ENCODE assay signal across 20 mouse cellular contexts in genomic region chr3:21644086-21644485, GRCm38 (mm10).
DNase-seq lines count a peak whose midpoint lies in the region; ATAC-seq and TF ChIP-seq lines count a peak whose summit lies in the region.
"Had no signal": no experiment of that assay in that cellular context is flagged by ENCODE, and none has a peak within 500 bp of the region (broad histone marks: within the 10 kb centered on the region; RNA-seq: fewer than 3 reads in every experiment).

No protein-coding gene starts in this region.

- peak; percentile 57 for DNase-seq in heart, adult 8-10 months (ENCODE audit: low spot score)
- no peak for DNase-seq in heart, postnatal 4 days
- no peak for DNase-seq in layer of hippocampus, adult 2 months (ENCODE audit: low spot score in 2 of 2)
- no peak for DNase-seq in layer of hippocampus, postnatal 36 days
- peak; percentile 68 to 78 for DNase-seq in cerebellum, adult 18-20 months
- peak; percentile 62 to 70 for DNase-seq in cerebellum, postnatal 36 days
- no peak for DNase-seq in liver, postnatal 0 days
- DNase-seq: adrenal gland, postnatal 10 days; embryo, embryonic 11 days; gastrocnemius, postnatal 14 days; lung, adult 18-20 months; midbrain, embryonic 14.5 days; thymus, postnatal 4 days had no signal

- no peak overlapping the region for H3K9ac ChIP-seq in liver, postnatal 0 days (replicated peaks)
- H3K9ac ChIP-seq: heart, embryonic 13.5 days; limb, embryonic 15.5 days had no signal

- ATAC-seq in liver, postnatal 0 days = no peak
- ATAC-seq: forebrain, embryonic 16.5 days; inflammation-experienced regulatory T-cells, adult 6 months had no signal

- TF ChIP-seq CTCF in layer of hippocampus, adult 2 months (conservative IDR thresholded peaks at IDR 0.05) = no peak
- no peak for TF ChIP-seq CTCF in liver, postnatal 0 days (IDR thresholded peaks at IDR 0.05; ENCODE audit: low read depth)

- no peak for TF ChIP-seq EP300 in liver, postnatal 0 days (IDR thresholded peaks at IDR 0.05; ENCODE audit: low read depth)

- H3K27ac ChIP-seq in layer of hippocampus, adult 2 months = peak overlapping the region; percentile 28; the same call in 1 of the 2 replicates
- H3K27ac ChIP-seq in liver, postnatal 0 days (ENCODE audit: low read depth) = no peak overlapping the region
- H3K27ac ChIP-seq: heart, embryonic 13.5 days; limb, embryonic 15.5 days; macrophage had no signal

- no peak overlapping the region for H3K4me3 ChIP-seq in layer of hippocampus, adult 2 months
- H3K4me3 ChIP-seq in liver, postnatal 0 days (ENCODE audit: low read depth, low read length) = no peak overlapping the region
- H3K4me3 ChIP-seq: erythroblast, embryonic 14.5 days; heart, embryonic 13.5 days; limb, embryonic 15.5 days had no signal

- 54% methylated on average over 2 of the region's 2 CpGs for WGBS in liver, postnatal 0 days (ENCODE audit: insufficient replicate concordance)

- H3K27me3 ChIP-seq in liver, postnatal 0 days (ENCODE audit: insufficient read depth, low read length) = no peaks in the 10 kb centered on the region
- H3K27me3 ChIP-seq: heart, embryonic 13.5 days; limb, embryonic 15.5 days had no signal

- H3K4me2 ChIP-seq in liver, postnatal 0 days (ENCODE audit: low read depth, low read length) = no peak overlapping the region
- H3K4me2 ChIP-seq: heart, embryonic 13.5 days; limb, embryonic 15.5 days had no signal

- no peaks in the 10 kb centered on the region for H3K9me3 ChIP-seq in liver, postnatal 0 days (ENCODE audit: low read length)
- H3K9me3 ChIP-seq: G1E; heart, embryonic 13.5 days; limb, embryonic 15.5 days had no signal

- no peaks in the 10 kb centered on the region for H3K36me3 ChIP-seq in liver, postnatal 0 days (replicated peaks; ENCODE audit: insufficient read depth, low read length)
- H3K36me3 ChIP-seq: G1E; heart, embryonic 13.5 days; limb, embryonic 15.5 days had no signal

- H3K4me1 ChIP-seq in liver, postnatal 0 days (ENCODE audit: insufficient read depth) = peaks cover 4% of the 10 kb centered on the region; the same call in 1 of the 2 replicates
- H3K4me1 ChIP-seq: limb, embryonic 15.5 days had no signal

Comparison
In these comparisons a context has a peak if more than half of its experiments do, and no peak if none do; other contexts are left out.
1. DNase-seq: peak in heart, adult 8-10 months (single experiment), cerebellum, adult 18-20 months (2 of 2) and cerebellum, postnatal 36 days (2 of 2); none in heart, postnatal 4 days (single experiment), layer of hippocampus, adult 2 months (0 of 2), layer of hippocampus, postnatal 36 days (0 of 2) and liver, postnatal 0 days (single experiment).